10 mouse cellular contexts compared by ENCODE assay signal in genomic region chr15:84841925-84842821, GRCm38 (mm10). TPM values are rescaled to one million over a fixed set of nuclear protein-coding genes. Genes with fewer than 3 reads are reported as not detected.
A peak's percentile ranks its signal among the peaks of the same experiment; 100 is the strongest.
DNase-seq lines count a peak whose midpoint lies in the region; ATAC-seq and TF ChIP-seq lines count a peak whose summit lies in the region.
"Had no signal": no experiment of that assay in that cellular context is flagged by ENCODE, and none has a peak within 500 bp of the region (broad histone marks: within the 10 kb centered on the region; RNA-seq: fewer than 3 reads in every experiment).

No protein-coding gene starts in this region.

- 13% methylated on average over 19 of the region's 19 CpGs for WGBS in kidney, embryonic 16.5 days
- WGBS in forebrain, embryonic 16.5 days = 16% methylated on average over 19 of the region's 19 CpGs
- 15% methylated on average over 19 of the region's 19 CpGs for WGBS in limb, embryonic 13.5 days
- 34% methylated on average over 19 of the region's 19 CpGs for WGBS in olfactory bulb, adult 2 months

- no peak for DNase-seq in kidney, postnatal 36 days
- DNase-seq in layer of hippocampus, postnatal 25 days (ENCODE audit: extremely low spot score in 1 of 2, low spot score in 1 of 2) = no peak
- no peak for DNase-seq in frontal cortex, postnatal 14 days (ENCODE audit: low spot score in 2 of 2)
- DNase-seq in right cerebral cortex, postnatal 14 days = no peak
- DNase-seq: B cell, adult 2 months had no signal

- H3K36me3 ChIP-seq in kidney, embryonic 16.5 days (ENCODE audit: insufficient read depth, low read length) = no peaks in the 10 kb centered on the region
- no peaks in the 10 kb centered on the region for H3K36me3 ChIP-seq in forebrain, embryonic 16.5 days (ENCODE audit: control insufficient read depth, insufficient read depth)
- no peaks in the 10 kb centered on the region for H3K36me3 ChIP-seq in limb, embryonic 13.5 days
- H3K36me3 ChIP-seq: heart, embryonic 15.5 days had no signal

- H3K4me3 ChIP-seq in kidney, embryonic 16.5 days (ENCODE audit: low read length) = no peak overlapping the region
- no peak overlapping the region for H3K4me3 ChIP-seq in forebrain, embryonic 16.5 days (replicated peaks; ENCODE audit: low read length)
- no peak overlapping the region for H3K4me3 ChIP-seq in limb, embryonic 13.5 days
- H3K4me3 ChIP-seq in olfactory bulb, adult 2 months (ENCODE audit: insufficient read depth, low read depth, low read length) = no peak overlapping the region
- H3K4me3 ChIP-seq: heart, embryonic 15.5 days had no signal

- peak overlapping the region; percentile 45 for H3K27ac ChIP-seq in kidney, embryonic 16.5 days (ENCODE audit: low read length)
- H3K27ac ChIP-seq in forebrain, embryonic 16.5 days (ENCODE audit: low read length) = no peak overlapping the region
- peak overlapping the region; percentile 73 for H3K27ac ChIP-seq in limb, embryonic 13.5 days
- H3K27ac ChIP-seq in olfactory bulb, adult 2 months (ENCODE audit: insufficient read depth, low read depth, low read length) = peak overlapping the region; percentile 8; the same call in 1 of the 2 replicates
- H3K27ac ChIP-seq: heart, embryonic 15.5 days had no signal

- peaks cover 25% of the 10 kb centered on the region for H3K4me1 ChIP-seq in kidney, embryonic 16.5 days (ENCODE audit: insufficient read depth, low read length)
- H3K4me1 ChIP-seq in forebrain, embryonic 16.5 days (replicated peaks; ENCODE audit: control insufficient read depth, insufficient read depth, low read length) = peaks cover 51% of the 10 kb centered on the region
- H3K4me1 ChIP-seq in limb, embryonic 13.5 days = peaks cover 31% of the 10 kb centered on the region
- peaks cover 37% of the 10 kb centered on the region for H3K4me1 ChIP-seq in olfactory bulb, adult 2 months (ENCODE audit: control insufficient read depth, insufficient read depth, low read length)

- H3K27me3 ChIP-seq in kidney, embryonic 16.5 days (ENCODE audit: insufficient read depth, low read length) = no peaks in the 10 kb centered on the region
- H3K27me3 ChIP-seq in forebrain, embryonic 16.5 days (replicated peaks; ENCODE audit: control insufficient read depth, insufficient read depth, low read length) = no peaks in the 10 kb centered on the region
- no peaks in the 10 kb centered on the region; the same call in 1 of the 2 replicates for H3K27me3 ChIP-seq in limb, embryonic 13.5 days
- H3K27me3 ChIP-seq: heart, embryonic 15.5 days had no signal

- TF ChIP-seq POLR2A in olfactory bulb, adult 2 months (IDR thresholded peaks at IDR 0.05; ENCODE audit: insufficient read depth, low read depth, low read length) = no peak

- no peak for TF ChIP-seq CTCF in olfactory bulb, adult 2 months (IDR thresholded peaks at IDR 0.05; ENCODE audit: insufficient read depth, low read depth, low read length)

- ATAC-seq in kidney, embryonic 16.5 days (ENCODE audit: low FRiP score, low TSS enrichment) = 0 out of 2 replicates have a peak, but pooled peaks have one; percentile 41
- peak; percentile 49; the same call in 1 of the 2 replicates for ATAC-seq in forebrain, embryonic 16.5 days
- peak; percentile 74 for ATAC-seq in limb, embryonic 13.5 days (ENCODE audit: low FRiP score, low read depth)

- no peaks in the 10 kb centered on the region for H3K9me3 ChIP-seq in kidney, embryonic 16.5 days (ENCODE audit: low read length)
- no peaks in the 10 kb centered on the region for H3K9me3 ChIP-seq in forebrain, embryonic 16.5 days (ENCODE audit: control insufficient read depth, low read length)
- no peaks in the 10 kb centered on the region for H3K9me3 ChIP-seq in limb, embryonic 13.5 days
- H3K9me3 ChIP-seq: heart, embryonic 15.5 days had no signal

- H3K4me2 ChIP-seq in kidney, embryonic 16.5 days (replicated peaks; ENCODE audit: low read depth, low read length) = 0 out of 2 replicates have a peak overlapping the region, but pooled peaks have one; percentile 2
- H3K4me2 ChIP-seq in forebrain, embryonic 16.5 days (ENCODE audit: low read length) = no peak overlapping the region
- peak overlapping the region; percentile 43 for H3K4me2 ChIP-seq in limb, embryonic 13.5 days (replicated peaks)
- H3K4me2 ChIP-seq: heart, embryonic 15.5 days had no signal

- H3K9ac ChIP-seq in kidney, embryonic 16.5 days (replicated peaks; ENCODE audit: low read length) = no peak overlapping the region
- H3K9ac ChIP-seq in forebrain, embryonic 16.5 days (replicated peaks; ENCODE audit: low read depth, low read length) = no peak overlapping the region
- H3K9ac ChIP-seq in limb, embryonic 13.5 days = no peak overlapping the region
- H3K9ac ChIP-seq: heart, embryonic 15.5 days had no signal

RNA-seq across cellular contexts. Expression of gene Phf21b, which starts 13.7 kb away (rescaled TPM):
- 0.19 and 0.49 TPM in 2 replicates for polyA plus RNA-seq in kidney, embryonic 16.5 days (2015; fragmentation: Nextera tagmentation; extraction: Ambion mirVana)
- 9.7 and 10.2 TPM in 2 replicates for polyA plus RNA-seq in forebrain, embryonic 16.5 days (2015; fragmentation: Nextera tagmentation; extraction: Ambion mirVana)
- polyA plus RNA-seq in limb, embryonic 13.5 days (2015; fragmentation: Nextera tagmentation; extraction: Ambion mirVana) = 0.48 and 0.73 TPM in 2 replicates
- polyA plus RNA-seq in olfactory bulb, adult 2 months (2012; ENCODE audit: insufficient read depth, insufficient read length, low replicate concordance, missing spikeins) = not detected in 2 replicates
- 10 to 100 TPM in 1 of 2 experiments, 1 to 10 TPM in 1; 6.4 to 10.1 TPM for total RNA-seq in layer of hippocampus, postnatal 25 days (2021)
